Mouse (Mus musculus) splenic B cell, adult 2 months (primary cell): ENCODE data around the gene Gm17521.
"Not testable (repeated sequence)": the region's sequence is repeated elsewhere in the genome, so short reads cannot be mapped to it uniquely, and the experiment has no call there.

Experiments
- DNase-seq: peaks from one replicate; pipeline ENCODE4 v3.0.0-alpha.2; 2011; ENCODE audit warnings: low read depth, low spot score
- H3K27me3 ChIP-seq: 2 replicates; pipeline ENCODE4 v1.6.1; 2012; ENCODE audit warnings: mild to moderate bottlenecking, low read length, moderate library complexity, mixed read lengths; ENCODE audit not compliant: control insufficient read depth, poor library complexity, insufficient read depth, severe bottlenecking
- H3K36me3 ChIP-seq: 2 replicates; pipeline ENCODE4 v1.6.1; 2012; ENCODE audit warnings: mild to moderate bottlenecking, low read length, moderate library complexity, mixed read lengths; ENCODE audit not compliant: control insufficient read depth, poor library complexity, insufficient read depth, severe bottlenecking

Gene Gm17521

GRCm38 (mm10) chrX:123029569-123029968 is at the start of gene Gm17521:
Gene Gm17521 (minus strand): TSS chrX:123029669.
- DNase-seq, H3K27me3 ChIP-seq, H3K36me3 ChIP-seq: not testable (repeated sequence)

DNA sequence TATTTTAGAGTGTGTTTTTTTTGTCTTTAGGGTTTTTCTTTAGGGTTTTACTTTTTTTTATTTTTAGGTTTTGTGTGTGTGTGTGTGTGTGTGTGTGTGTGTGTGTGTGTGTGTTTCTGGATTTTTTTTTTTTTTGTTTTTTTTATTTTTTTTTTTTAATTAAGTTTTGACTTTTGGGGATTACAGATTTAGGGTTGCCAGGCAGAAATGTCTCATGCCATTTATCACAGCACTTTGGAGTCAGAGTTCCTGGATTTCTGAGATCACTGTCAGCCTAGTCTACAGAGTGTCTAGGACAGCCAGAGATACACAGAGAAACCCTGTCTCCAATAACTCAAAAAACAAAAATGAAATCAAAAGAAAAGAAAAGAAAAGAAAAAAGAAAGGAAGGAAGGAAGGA is 14.5 kb upstream of the Gm17521 start:
- Histone ChIP-seq H3K27me3 (no peaks in the 10 kb centered on the region), H3K36me3 (no peaks in the 10 kb centered on the region)
- DNase-seq, result no peak

GRCm38 (mm10) chrX:123043516-123043915 is 14.0 kb upstream of the Gm17521 start:
- no peak for DNase-seq
- Histone ChIP-seq H3K27me3 (no peaks in the 10 kb centered on the region), H3K36me3 (no peaks in the 10 kb centered on the region)
